Mouse (Mus musculus): ENCODE measurements around the gene Ddr2. TPM values are rescaled to one million over a fixed set of nuclear protein-coding genes. Genes with fewer than 3 reads are reported as not detected.
"Not testable (repeated sequence)": the region's sequence is repeated elsewhere in the genome, so short reads cannot be mapped to it uniquely, and the experiment has no call there.

Gene Ddr2
- total RNA-seq, 2 experiments from 2014 or later: 5.7 to 6.8 TPM

DNA sequence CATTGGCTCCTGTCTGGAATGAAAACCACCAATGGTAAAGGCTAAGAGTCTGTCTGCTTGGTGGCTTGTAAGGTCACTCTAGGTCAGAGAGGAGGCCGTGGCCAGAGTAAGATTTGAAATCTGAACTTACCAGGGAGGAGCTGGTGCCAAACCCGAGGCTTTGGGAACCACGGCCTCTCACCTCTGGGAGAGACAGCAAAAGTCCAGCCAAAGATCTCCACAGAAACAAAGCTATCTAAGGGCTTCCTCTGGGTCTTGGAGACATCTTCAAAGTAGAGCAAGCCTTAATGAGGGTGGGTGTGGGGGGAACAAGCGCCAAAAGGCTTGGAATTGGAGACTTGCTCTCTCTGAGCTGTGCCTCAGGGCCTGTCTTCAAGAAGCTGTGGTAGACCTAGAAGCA, 62.1 kb downstream of the Ddr2 start:
- no peak for DNase-seq (ENCODE audit: low spot score in 2 of 2)
- intact Hi-C loops (cut with DNase I): no loop called here

DNA sequence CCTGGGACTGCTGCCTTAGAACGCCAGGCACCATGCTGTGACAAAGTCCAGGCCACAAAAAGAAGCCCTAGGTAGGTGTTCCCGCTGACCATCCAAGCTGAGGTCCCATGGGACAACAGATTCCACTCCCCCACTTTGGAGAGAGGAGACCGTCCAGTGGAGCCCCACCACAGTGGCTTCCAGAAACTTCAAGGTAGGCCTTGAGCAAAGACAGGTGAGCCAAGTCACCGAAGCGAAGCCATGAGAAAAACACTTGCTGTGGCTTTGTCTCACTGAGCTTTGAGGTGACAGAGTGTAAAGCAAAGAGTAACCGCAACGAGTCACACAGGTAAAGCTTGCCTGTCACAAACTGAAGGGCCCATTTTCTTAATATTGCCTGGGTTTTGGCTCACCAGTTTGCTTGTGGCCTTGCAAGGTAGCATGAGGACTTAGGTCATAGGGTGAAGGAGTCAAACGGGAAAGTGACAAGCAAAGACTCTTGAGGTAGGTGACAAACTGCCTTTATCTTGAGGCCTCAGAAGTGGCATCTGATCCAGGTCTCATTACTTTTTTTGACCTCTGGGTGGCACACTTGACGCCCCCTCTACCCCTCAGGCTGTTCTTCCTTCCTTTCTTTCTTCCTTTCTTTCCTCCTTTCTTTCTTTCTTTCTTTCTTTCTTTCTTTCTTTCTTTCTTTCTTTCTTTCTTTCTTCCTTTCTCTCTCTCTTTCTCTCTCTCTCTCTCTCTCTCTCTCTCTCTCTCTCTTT, 65.7 kb downstream of the Ddr2 start:
- intact Hi-C loops (cut with DNase I): no loop called here
- no peak for DNase-seq (ENCODE audit: low spot score in 2 of 2)

GRCm38 (mm10) chr1:170043753-170044152, 66.8 kb downstream of the Ddr2 start:
- intact Hi-C loops (cut with DNase I): no loop called here
- DNase-seq (ENCODE audit: low spot score in 2 of 2): no peak

DNA sequence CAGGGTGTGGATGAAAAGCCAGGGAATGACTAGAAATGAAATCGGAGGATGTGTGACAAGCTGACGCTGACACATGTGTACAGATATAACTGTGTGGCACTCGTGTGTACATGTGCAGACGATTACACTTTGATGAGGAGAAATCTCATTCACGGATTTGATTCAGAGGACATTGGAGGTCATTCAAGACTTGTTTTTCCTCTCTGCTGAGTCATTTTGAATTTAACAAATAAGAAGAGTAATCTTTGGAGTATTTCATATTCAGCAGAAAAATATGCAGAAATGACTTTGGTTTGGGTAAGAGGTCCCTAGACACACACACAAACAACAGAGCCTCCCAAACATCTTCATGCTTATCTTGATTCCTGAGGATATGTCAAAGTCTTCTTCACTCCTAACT, 67.6 kb downstream of the Ddr2 start:
- intact Hi-C loops (cut with DNase I): no loop called here
- no peak for DNase-seq (ENCODE audit: low spot score in 2 of 2)

DNA sequence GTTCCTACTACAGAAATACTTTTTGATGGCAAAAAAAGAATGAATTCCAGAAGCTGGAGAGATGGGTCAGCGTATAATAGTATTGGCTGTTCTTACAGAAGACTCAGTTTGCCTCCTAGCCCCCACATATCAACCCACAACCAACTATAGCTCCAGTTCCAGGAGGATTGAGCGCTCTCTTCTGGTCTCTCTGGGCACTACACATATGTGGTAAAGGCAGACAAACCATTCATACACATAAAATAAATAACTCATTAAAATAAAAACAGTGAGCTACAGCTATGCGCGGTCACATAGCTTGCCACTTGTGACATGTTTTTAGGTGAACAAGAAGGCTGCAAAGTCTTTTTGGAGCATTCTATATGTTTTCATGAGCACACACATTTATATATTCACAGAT, 71.2 kb downstream of the Ddr2 start:
- intact Hi-C loops (cut with DNase I): no loop called here
- DNase-seq (ENCODE audit: low spot score in 2 of 2): no peak

DNA sequence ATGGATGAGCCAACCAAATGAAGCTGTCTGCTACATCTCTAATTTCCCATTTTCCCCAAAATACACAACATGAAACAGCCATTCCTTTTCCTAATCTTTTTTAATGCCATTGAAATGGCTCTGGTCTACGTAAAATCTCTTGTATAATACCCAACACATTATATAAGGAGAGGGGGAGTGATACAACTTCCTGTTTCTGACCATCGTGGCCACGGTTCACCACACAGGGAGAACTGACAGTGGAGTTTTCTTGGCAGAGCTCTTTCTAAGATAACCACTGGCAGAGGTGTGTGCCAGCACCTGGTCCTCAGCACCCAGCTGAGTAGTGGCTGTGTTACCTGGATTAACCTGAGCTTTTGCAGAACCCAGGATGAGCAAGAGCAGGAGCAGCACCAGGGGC, 75.0 kb downstream of the Ddr2 start:
- DNase-seq (ENCODE audit: low spot score in 2 of 2): no peak
- intact Hi-C loops (cut with DNase I): no loop called here

DNA sequence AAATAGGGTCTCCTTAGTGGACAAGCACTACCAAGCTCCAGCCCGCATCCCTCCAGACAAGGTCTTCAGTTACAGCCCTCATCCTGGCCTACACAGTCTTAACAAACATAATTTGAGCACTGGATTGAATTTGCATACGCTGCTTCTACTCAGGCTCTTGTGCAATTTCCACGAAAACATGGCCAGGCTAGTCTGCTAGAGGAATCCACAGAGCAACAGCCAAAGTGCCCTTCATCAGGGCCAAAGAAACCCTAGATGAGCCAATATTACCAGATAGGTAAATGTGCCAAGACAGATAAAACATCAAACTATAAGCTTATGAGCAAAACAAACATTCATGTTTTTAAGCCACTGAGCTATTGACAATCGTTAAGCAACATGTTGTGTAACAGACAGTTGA, 75.6 kb downstream of the Ddr2 start:
- no peak for DNase-seq (ENCODE audit: low spot score in 2 of 2)
- intact Hi-C loops (cut with DNase I): no loop called here

- intact Hi-C loops (cut with DNase I): no loop called here
- no peak for DNase-seq (ENCODE audit: low spot score in 2 of 2)
These were observed 78.9 kb downstream of the Ddr2 start for GRCm38 (mm10) chr1:170031656-170032055.

GRCm38 (mm10) chr1:170014784-170015183, 95.8 kb downstream of the Ddr2 start:
- intact Hi-C loops (cut with DNase I): no loop called here
- DNase-seq (ENCODE audit: low spot score in 2 of 2): no peak

GRCm38 (mm10) chr1:170010716-170011505, 99.7 kb downstream of the Ddr2 start:
- peak in 1 of 2 experiments; percentile 4 for DNase-seq (ENCODE audit: low spot score in 2 of 2)

GRCm38 (mm10) chr1:170009296-170009695, 101.3 kb downstream of the Ddr2 start:
- intact Hi-C loops (cut with DNase I): no loop called here

More at GRCm38 (mm10) chr1:170010716-170011505, 99.7 kb downstream of the Ddr2 start:
- intact Hi-C loops (cut with DNase I): no loop called here

DNA sequence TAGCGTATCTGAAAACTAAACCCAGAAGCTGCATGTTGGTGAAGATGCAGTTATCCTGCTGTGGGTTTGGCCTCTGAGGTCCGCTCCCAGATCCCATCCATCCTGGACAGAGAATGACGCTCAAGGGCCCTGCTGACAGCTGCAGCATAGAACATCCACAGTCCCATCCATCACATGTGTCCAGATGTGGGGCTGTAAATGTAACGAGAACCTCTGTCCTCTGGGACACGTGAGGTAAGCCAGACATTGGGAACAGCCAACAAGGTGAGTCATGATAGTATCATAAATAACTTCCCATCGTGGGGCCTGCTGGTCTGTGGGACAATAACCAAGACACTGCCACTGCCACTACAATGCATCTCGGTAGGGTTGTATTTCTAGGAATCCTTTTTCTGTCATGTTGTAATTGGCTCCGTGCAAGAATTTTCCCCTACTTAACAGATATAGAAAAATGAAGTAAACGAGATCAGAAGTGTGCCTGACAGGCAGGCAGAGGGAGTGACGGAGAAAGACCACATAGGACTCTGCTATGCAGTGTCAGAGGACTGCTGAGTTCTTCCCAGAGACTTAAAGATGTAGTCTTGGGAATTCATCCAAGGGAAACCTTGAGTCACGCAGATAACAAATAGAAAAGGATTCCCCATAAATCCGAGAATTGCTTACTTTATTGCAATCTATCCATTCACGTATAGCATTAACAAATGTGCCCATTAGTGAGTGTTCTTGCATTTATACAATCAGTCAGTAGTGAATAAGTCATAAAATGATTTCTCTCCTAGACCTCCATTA, 101.9 kb downstream of the Ddr2 start:
- intact Hi-C loops (cut with DNase I): no loop called here
- DNase-seq (ENCODE audit: low spot score in 2 of 2): no peak

More at GRCm38 (mm10) chr1:170009296-170009695, 101.3 kb downstream of the Ddr2 start:
- no peak for DNase-seq (ENCODE audit: low spot score in 2 of 2)

DNA sequence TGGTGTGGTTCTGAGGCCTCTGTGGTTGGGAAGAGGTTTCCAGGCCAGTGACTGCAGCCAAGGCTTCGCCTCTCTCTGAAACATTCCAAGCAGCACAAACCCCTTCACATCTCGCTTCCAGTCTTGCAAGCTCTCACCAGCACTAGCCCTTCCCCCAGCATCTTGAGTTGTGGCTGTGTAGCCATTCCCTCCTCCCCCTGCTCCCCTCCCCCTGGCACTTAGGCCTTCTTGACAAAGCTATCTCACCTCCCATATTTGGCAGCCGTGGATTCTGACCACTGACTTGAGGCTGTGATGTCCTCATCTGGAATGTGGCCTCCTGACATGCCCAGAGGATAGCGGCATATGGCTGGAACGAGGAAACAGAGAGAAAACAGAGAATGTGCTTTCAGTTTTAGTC, 104.0 kb downstream of the Ddr2 start:
- no peak for DNase-seq (ENCODE audit: low spot score in 2 of 2)
- intact Hi-C loops (cut with DNase I): no loop called here

- DNase-seq (ENCODE audit: low spot score in 2 of 2): no peak
These were observed 105.3 kb downstream of the Ddr2 start for GRCm38 (mm10) chr1:170005297-170005696.

GRCm38 (mm10) chr1:169993901-169994300, 116.7 kb downstream of the Ddr2 start:
- DNase-seq (ENCODE audit: low spot score in 2 of 2); intact Hi-C loops (cut with DNase I): not testable (repeated sequence)

More at GRCm38 (mm10) chr1:170005297-170005696, 105.3 kb downstream of the Ddr2 start:
- intact Hi-C loops (cut with DNase I): no loop called here

- intact Hi-C loops (cut with DNase I): no loop called here
- no peak for DNase-seq (ENCODE audit: low spot score in 2 of 2)
These were observed 124.4 kb downstream of the Ddr2 start for GRCm38 (mm10) chr1:169986166-169986565.

DNA sequence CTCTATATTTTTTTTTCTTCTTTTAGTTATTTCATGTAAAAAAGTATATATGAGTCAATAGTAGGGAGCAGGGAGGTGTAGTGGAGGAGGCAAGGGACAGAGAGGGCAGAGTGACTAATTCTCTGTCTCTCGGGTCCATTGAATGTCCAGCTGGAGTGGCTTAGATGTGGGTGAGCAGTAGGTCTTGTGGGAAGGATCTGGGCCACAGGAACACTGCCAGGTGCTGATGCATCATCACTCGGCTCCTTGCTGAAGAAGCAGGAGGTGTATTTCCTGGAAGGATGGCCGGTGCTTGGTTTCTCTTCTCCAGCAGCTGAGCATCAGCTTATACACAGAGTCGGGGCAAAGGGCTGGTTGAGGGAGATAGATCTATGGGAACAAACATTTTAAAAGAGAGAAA, 132.9 kb downstream of the Ddr2 start:
- intact Hi-C loops (cut with DNase I): no loop called here
- peak in 1 of 2 experiments; percentile 16 for DNase-seq (ENCODE audit: low spot score in 2 of 2)

DNA sequence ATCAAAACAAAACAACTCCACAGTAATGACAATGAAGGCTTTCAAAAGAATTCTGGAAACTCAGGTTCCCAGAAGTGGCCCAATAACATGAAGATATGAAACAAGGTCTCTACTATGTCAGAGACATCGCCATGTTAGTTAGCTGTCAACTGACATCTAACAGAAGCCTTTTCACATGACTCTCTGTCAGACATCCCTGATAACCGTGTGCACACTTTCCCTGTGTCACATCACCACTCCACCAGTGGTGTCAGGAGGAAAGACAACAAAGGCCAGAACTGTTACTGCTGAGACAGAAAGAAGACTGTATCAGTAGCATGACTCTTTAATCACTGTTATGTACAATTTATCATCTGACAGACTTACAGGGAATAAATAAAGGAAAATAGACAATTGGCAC, 138.6 kb downstream of the Ddr2 start:
- intact Hi-C loops (cut with DNase I): no loop called here
- no peak for DNase-seq (ENCODE audit: low spot score in 2 of 2)

GRCm38 (mm10) chr1:169970936-169971335, 139.6 kb downstream of the Ddr2 start:
- intact Hi-C loops (cut with DNase I): no loop called here
- no peak for DNase-seq (ENCODE audit: low spot score in 2 of 2)

DNA sequence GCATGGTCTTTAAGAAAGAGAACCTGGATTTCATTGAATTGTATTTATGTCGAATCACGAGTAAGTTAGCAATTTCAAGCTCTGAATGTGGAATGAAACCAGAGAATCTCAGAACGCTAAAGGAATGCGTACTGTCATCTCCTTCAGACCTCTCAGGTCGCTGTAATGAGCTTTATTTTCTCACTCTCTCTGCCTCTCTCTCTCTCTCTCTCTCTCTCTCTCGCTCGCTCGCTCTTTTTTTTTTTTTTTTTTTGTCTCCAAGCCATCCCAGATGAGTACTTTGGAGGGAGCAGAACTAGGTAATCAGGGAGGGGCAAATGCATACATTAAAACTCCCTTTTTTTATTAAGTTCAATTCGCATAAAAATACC, 141.1 kb downstream of the Ddr2 start:
- intact Hi-C loops (cut with DNase I): loop anchor here (2.0 kb wide), 1 partner anchor 167 kb away; no protein-coding TSS in a partner anchor
- no peak for DNase-seq (ENCODE audit: low spot score in 2 of 2)
